8 mouse cellular contexts compared by ENCODE assay signal in the genomic region with DNA sequence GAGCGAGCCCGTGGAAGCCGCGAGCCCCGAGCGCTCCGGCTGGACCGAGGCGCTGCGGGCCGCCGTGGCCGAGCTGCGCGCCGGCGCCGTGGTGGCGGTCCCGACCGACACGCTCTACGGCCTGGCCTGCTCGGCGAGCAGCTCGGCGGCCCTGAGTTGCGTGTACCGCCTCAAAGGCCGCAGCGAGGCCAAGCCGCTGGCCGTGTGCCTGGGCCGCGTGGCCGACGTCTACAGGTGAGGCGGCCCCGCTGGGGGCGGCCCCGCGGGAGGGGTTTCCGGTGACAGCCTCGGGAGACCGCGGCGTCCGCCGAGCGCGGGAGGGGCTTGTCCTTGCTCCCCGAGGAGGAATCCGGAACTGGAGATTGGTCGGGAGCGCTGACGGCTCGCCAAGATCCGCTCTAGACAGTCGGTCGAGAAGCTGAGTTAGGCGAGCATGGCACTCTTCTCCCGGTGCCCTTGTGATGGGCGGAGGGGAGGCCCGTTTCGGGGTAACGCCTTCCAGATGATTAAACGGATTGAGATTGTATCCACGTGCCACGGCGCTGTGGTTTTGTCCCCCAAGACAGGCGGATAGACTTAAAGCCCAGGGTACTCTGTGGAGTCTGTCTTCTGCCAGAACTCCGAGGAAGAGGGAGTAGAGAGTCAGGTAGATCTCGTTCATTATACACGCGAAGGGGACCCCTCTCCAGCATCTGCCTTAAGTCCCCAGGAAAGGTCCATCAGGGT. TPM values are rescaled to one million over a fixed set of nuclear protein-coding genes. Genes with fewer than 3 reads are reported as not detected.
DNase-seq lines count a peak whose midpoint lies in the region; ATAC-seq and TF ChIP-seq lines count a peak whose summit lies in the region.

Gene 1110065P20Rik (minus strand): TSS at position 264 of the 726 bp plus-strand sequence.

- ATAC-seq in lung, postnatal 0 days: peak; percentile 75

- TF ChIP-seq CTCF in lung, postnatal 0 days (IDR thresholded peaks at IDR 0.05): no peak

- peak within 1 kb of the TSS; percentile 82 for H3K9ac ChIP-seq in lung, postnatal 0 days (replicated peaks; ENCODE audit: low read depth)

- H3K36me3 ChIP-seq in hindbrain, embryonic 10.5 days: peaks cover 44% of the 10 kb centered on the region
- H3K36me3 ChIP-seq in lung, postnatal 0 days (ENCODE audit: insufficient read depth, low read length): peaks cover 8% of the 10 kb centered on the region; the same call in 1 of the 2 replicates

- H3K27ac ChIP-seq in hindbrain, embryonic 10.5 days: peak within 1 kb of the TSS; percentile 97
- H3K27ac ChIP-seq in lung, postnatal 0 days (ENCODE audit: low read length): peak within 1 kb of the TSS; percentile 97

- WGBS in hindbrain, embryonic 10.5 days: under 1% methylated on average over 75 of the region's 75 CpGs
- WGBS in lung, postnatal 0 days: under 1% methylated on average over 71 of the region's 75 CpGs

- H3K4me1 ChIP-seq in hindbrain, embryonic 10.5 days (replicated peaks): peaks cover 24% of the 10 kb centered on the region
- peaks cover 12% of the 10 kb centered on the region; the same call in 1 of the 2 replicates for H3K4me1 ChIP-seq in lung, postnatal 0 days (ENCODE audit: insufficient read depth, low read depth, low read length)

- no peaks in the 10 kb centered on the region for H3K27me3 ChIP-seq in hindbrain, embryonic 10.5 days (ENCODE audit: insufficient read depth, poor library complexity, severe bottlenecking)
- H3K27me3 ChIP-seq in lung, postnatal 0 days (replicated peaks; ENCODE audit: insufficient read depth, low read length): no peaks in the 10 kb centered on the region

- peak within 1 kb of the TSS; percentile 99 for H3K4me3 ChIP-seq in hindbrain, embryonic 10.5 days
- peak within 1 kb of the TSS; percentile 95 for H3K4me3 ChIP-seq in lung, postnatal 0 days (ENCODE audit: low read depth, low read length)

- peak; percentile 80 for DNase-seq in Muller cell, postnatal 12 days (ENCODE audit: inconsistent ontology term)
- DNase-seq in cerebellum, adult 9-10 months: peak; percentile 70
- peak; percentile 70 to 75 for DNase-seq in frontal cortex, postnatal 10 days (ENCODE audit: low spot score in 2 of 2)
- DNase-seq in hindbrain, embryonic 10.5 days (ENCODE audit: low spot score): peak; percentile 42
- DNase-seq in layer of hippocampus, postnatal 10 days (ENCODE audit: low spot score in 2 of 2): peak; percentile 67 to 73
- DNase-seq in lung, postnatal 0 days (ENCODE audit: low spot score): peak; percentile 89
- peak; percentile 77 for DNase-seq in ovary, adult 18-20 months (ENCODE audit: low spot score)
- DNase-seq in thymus, postnatal 10 days (ENCODE audit: low spot score in 2 of 2): peak; percentile 68 to 70

- peak within 1 kb of the TSS; percentile 83 for H3K4me2 ChIP-seq in lung, postnatal 0 days (replicated peaks; ENCODE audit: low read depth, low read length)

- no peaks in the 10 kb centered on the region for H3K9me3 ChIP-seq in hindbrain, embryonic 10.5 days
- no peaks in the 10 kb centered on the region for H3K9me3 ChIP-seq in lung, postnatal 0 days (ENCODE audit: low read length)

- no peak for TF ChIP-seq EP300 in lung, postnatal 0 days (IDR thresholded peaks at IDR 0.05)

RNA-seq across cellular contexts. Expression of gene 1110065P20Rik, which starts in this region (rescaled TPM):
- 47.9 and 61.7 TPM in 2 replicates for polyA plus RNA-seq in hindbrain, embryonic 10.5 days (2016; fragmentation: Nextera tagmentation; extraction: Ambion mirVana)
- total RNA-seq in layer of hippocampus, postnatal 10 days (2021): 100 to 1,000 TPM; 107 to 115 TPM
- polyA plus RNA-seq in lung, postnatal 0 days (2015; fragmentation: Nextera tagmentation; extraction: Ambion mirVana): 65.4 and 68.7 TPM in 2 replicates

Comparison
In these comparisons a context has a peak if more than half of its experiments do, and no peak if none do; other contexts are left out.
1. Peak in every context shown above with its lines: DNase-seq, ATAC-seq, H3K4me3 ChIP-seq and H3K27ac ChIP-seq.